Mouse (Mus musculus) testis, postnatal 14 days (tissue): ENCODE measurements at regions not wholly inside any gene's neighbourhood (a gene's known extent, or its start where the extent isn't known, plus 50 kb on each side); places are given as distances from the start of the nearest gene placed in this dataset.
A peak's percentile ranks its signal among the peaks of the same experiment; 100 is the strongest.

ENCODE experiments used
- DNase-seq: peaks from one replicate; pipeline ENCODE4 v3.0.0; 2021; ENCODE audit warnings: low spot score

DNA sequence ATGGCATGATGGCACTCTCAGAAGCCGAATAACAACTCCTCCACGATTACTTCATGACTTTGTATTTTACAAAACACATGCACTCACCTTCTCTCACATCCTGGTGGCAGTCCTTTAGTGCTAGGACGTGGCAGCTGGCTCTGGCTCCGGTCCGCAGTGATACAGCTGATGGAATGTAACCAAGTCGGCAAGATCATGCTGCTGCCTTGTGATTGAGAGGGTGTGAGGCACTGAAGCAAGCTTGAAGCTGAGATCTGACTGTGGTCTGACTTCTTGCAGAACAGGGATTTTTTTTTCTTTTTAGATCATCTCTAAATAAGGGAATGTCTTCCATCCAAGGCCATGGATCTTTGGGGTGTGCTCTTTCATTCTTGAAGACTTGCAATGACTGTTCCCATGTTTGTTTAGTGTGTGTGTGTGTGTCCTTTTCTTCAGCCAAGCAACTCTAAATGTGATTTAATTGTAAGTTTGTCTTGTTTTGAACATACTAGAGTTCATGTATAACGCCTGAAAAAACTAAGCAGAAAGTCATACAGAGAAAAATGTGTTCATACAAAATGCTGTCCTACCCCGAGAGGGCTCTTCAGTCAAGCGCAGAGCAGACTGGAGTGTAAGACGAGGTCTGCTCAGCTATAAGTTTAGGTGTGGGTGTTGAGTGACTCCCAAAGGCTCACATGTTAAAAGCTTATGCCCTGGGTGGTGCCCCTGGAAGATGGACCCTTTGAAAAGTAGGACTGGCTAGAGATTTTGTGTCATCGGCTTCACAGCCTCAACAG lies 116.1 kb upstream of the Ankrd55 start:
- DNase-seq = no peak

- DNase-seq = no peak
These were observed 114.3 kb upstream of the Ankrd55 start for GRCm38 (mm10) chr13:112173973-112174372.

- DNase-seq = no peak
These were observed 110.2 kb upstream of the Ankrd55 start for GRCm38 (mm10) chr13:112178031-112178430.

DNA sequence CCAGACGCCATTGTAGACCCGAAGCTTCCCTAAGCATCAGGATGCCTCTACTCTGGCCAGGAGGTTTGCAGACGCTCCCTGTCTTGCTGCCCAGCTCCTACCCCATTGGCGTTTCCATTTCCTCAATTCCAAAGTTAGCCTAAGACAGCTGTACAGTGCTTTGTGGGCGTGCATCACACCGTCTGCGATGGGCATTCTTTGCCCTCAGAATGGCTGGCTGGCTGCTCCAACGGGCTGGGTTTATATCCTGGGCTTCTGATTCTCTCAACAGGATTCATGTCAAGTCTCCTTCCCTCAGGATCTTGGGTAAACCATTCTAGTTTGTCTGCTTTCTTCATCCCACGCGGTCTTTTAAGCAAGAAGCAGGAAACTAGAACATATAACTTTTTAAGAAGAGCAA lies 104.3 kb upstream of the Ankrd55 start:
- DNase-seq = no peak

DNA sequence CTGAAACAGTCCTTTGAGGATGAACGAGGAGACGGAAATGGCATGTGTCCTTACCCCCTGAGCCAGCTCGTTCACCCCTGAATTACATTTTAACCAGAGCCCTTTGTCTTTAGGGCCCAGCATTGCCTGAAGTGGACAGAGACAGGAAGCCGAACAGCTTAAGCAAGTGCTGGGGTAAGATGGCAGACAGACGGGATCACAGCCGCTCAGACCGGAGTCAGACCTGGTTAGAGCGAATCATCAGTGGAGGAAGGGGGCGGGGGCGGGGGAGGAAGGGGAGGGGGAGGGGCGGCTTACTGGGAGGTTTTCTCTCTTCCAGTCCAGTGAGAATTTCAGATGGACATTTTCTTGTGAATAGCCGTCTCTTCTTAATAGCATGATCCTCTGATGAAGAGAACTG lies 103.1 kb upstream of the Ankrd55 start:
- no peak for DNase-seq

- DNase-seq = no peak
These were observed 101.0 kb upstream of the Ankrd55 start for GRCm38 (mm10) chr13:112187226-112187625.

GRCm38 (mm10) chr13:112188313-112188712 lies 99.9 kb upstream of the Ankrd55 start:
- peak; percentile 48 for DNase-seq

DNA sequence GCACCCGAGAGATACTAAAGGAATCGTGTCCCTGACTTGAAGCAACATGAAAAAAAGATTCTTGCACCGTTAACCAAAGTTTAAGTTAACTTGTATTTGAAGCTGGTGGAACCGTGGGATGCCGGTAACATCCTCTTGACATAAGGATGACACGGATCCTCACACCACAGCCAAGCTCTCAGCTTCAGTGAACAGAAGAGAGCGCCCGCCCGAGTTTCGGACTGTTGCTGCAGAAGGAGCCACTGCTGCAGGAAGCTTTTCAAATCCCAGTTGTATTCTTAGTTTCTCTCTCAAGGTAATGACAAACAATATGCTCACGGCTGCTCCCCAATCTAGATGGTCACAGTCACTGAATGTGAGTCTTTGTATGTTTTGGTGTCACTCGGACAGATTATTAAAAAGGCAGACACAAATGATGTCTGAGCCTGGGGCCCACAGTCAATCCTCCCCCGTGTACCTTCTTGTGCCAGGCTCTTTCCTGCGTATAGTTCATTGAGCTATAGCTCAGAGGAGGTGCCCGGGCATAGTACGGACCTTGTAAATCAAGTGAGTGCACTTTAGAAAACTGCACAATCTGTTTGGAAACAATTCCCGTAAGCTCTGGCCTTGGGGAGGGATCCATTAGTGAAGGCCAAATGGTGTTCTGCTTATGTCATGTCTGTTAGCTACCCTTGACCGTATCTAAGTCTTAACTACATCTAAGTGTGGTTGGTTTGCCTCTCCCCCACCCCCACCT lies 99.3 kb upstream of the Ankrd55 start:
- DNase-seq = no peak

GRCm38 (mm10) chr13:112189605-112190004 lies 98.6 kb upstream of the Ankrd55 start:
- DNase-seq = no peak

DNA sequence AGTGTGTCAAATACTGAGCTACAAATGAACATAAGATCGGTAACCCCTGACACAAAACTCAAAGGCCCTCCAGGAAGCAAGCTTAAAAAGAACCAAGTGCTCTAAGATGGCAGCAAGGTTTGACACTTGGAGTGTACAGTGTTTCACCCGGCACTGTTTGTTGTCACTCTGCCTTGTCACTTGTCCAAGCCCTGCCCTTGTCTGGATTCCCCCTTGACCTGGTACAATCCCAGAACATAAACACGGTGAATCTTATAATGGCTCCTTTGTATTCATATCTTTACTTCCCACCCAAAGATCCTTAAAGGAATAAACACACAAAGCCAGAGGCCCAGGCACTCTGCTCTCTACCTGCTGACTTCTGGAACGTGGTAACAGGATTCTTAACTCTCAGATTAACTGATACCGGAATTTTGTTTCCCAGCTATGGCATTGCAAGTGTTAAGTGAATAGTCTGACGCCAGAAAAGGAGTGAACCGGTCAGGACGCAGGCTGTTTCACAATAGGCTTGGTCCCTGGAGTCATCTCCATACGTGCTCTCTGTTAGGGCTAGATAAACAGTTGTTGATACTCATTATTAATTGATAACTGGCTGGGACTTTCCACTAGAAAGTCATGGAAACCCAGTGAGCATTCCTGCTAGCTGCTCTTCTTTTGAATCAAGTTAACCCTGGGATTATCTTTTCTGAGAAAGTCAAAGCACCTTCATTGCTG lies 95.9 kb upstream of the Ankrd55 start:
- DNase-seq = peak; percentile 50

GRCm38 (mm10) chr13:112193676-112194075 lies 94.6 kb upstream of the Ankrd55 start:
- DNase-seq = no peak

GRCm38 (mm10) chr13:112194991-112195390 lies 93.3 kb upstream of the Ankrd55 start:
- no peak for DNase-seq

DNA sequence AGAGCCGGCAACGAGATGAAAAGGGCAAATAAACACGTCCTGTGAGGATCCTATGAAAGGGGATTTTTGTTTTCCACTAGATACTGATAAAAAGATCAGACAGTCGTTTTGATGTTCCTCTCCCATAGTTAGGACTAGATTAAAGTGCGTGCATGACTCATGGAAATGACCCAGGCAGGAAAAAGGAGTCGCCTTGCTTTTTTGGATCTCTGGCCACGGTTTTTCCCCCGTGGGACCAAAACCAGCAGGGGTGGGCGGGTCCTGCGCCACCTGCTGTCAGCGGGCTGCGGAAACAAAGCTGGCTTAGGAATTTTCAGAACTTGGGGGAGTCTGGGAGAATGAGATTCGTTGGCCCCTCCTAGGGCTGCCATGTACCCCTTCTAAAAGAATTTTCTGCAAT lies 91.5 kb upstream of the Ankrd55 start:
- peak; percentile 53 for DNase-seq

- DNase-seq = no peak
These were observed 84.5 kb upstream of the Ankrd55 start for GRCm38 (mm10) chr13:112203721-112204120.

- DNase-seq = no peak
These were observed 84.0 kb upstream of the Ankrd55 start for GRCm38 (mm10) chr13:112204204-112204603.

DNA sequence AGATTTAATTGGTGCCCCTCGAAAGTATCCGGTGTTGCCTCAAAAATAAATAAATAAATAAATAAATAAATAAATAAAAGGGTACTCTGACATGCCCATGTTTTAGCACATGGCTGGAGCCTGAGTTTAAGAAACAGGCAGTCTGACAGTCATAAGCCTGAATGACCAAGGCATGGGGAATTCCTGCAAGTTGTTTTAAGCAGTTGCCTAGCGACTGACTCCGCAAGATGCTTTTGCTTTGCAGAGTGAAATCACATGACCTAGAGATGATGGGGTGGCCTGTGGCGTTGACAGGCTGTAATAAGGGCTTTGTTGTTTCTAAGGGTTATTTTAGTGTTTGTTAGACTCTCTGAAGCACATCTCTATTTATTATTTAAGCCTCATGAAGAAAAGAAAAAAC lies 83.4 kb upstream of the Ankrd55 start:
- DNase-seq = no peak

- DNase-seq = no peak
These were observed 80.5 kb upstream of the Ankrd55 start for GRCm38 (mm10) chr13:112207617-112208235.

DNA sequence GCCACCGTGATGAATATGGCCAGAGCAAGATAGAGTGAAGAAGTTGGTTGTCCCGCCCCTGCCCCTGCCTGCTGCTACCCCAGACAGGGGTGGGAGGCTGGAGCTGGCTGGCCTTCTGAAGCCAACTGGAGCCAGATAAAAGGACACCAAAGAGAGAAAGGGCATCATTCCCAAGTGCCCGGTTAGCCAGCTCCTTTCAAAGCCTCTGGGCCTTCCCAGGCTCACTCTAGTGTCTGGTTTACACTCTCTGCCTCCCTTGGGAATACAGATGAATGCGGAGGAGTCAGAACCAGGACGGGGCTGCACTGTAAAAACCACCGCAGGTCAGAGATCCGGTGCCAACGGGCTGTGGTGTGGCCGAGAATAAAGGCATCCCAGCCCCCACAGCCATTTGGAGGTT lies 76.4 kb upstream of the Ankrd55 start:
- DNase-seq = no peak

DNA sequence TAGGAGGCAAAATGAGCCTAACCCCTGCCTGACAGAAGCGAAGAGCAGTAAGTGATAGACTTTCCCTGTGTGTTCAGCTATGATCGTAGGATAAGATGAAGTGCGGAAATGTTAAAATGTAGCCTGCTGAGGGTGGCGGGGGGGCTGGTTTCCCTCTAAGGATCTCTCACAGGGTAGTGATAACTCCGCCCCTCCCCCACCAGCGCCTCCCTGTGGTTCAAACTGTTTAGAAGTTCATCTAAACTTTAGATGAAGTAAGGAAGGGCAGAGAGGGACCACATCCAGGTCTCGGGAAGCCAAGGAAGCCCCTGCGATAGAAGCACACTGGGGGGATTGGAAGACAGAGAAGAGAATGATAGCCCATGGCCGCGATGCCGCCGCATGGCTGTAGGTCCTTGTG lies 75.9 kb upstream of the Ankrd55 start:
- DNase-seq = no peak

DNA sequence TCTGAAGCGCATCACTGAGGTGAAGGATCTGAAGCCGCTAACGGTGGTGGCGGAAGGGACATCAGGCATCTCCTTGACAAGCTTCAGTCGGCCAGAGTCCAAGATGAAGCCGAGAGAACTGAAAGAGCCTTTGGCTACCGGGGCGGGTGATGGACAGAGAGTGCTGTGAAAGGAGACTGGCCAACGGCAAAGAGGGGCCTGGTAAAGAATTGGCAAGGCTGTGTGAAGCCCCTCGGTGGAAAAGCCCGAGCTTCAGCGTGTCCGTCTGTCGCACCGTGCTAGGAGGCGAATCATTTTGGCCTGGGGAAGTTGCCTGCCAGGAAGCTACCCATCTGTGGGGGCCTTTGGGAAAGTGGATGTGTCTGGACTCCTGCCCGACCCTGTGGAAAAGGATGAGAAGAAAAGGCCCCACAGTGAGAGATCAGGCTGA lies 74.6 kb upstream of the Ankrd55 start:
- DNase-seq = no peak

- DNase-seq = no peak
These were observed 72.2 kb upstream of the Ankrd55 start for GRCm38 (mm10) chr13:112216084-112216483.

GRCm38 (mm10) chr13:112218389-112218788 lies 69.9 kb upstream of the Ankrd55 start:
- DNase-seq = no peak
